Mouse (Mus musculus): ENCODE data around the gene Ift140.

The Ift140 gene

DNA sequence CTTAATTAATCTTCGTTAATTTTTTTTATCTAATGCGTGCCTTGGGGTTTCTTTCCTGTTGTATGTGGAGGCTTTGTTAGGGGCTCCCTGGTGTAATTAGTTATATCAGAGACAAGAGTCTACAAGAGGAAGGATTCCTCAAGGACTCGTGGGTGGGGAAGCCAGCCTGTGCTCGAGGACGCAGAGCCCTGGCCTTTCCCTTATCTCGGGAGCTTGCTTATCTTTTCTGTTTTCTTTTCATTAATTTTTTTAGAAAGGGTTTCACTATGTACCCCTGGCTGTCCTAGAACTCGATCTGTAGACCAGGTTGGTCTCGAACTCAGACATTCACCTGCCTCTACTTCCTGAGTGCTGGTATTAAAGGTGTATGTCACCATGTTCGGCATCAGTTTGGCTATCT is 111.8 kb downstream of the Ift140 start:
- TF ChIP-seq GATA4 (IDR thresholded peaks at IDR 0.05; ENCODE audit: insufficient replicate concordance, low read length), result no peak

DNA sequence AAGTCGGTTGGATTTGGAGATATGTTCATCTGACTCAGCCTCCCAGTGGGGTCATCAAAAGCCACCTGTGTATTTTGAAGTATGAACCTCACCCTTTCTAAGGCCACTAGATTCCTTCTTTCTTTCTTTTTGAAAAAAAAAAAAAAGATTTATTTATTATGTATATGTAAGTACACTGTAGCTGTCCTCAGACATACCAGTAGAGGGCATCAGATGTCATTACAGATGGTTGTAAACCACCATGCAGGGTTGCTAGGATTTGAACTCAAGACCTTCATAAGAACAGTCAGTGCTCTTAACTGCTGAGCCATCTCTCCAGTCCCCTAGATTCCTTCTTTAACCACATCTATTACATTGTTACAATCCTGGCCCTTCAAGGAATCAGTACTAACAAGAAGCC is 114.2 kb downstream of the Ift140 start:
- no peak for TF ChIP-seq GATA4 (IDR thresholded peaks at IDR 0.05; ENCODE audit: insufficient replicate concordance, low read length)

DNA sequence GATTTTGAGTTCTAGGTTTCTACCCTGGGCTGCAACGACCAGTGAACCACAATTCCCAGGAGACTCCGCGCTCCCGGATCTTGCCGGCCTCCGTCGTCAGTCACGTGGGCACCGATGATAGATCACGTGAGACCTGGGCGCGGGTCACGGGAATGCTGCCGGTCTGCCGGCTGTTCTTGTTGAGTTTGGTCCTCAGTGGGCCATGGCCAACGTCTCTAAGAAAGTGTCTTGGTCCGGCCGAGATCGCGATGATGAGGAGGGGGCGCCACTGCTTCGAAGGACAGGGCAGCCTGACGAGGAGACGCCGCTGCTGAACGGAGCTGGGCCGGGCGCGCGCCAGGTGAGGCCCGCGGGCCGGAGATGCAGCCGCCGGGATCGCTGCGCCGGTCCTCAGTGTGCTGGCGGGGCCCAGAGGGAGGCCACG is 117.4 kb downstream of the Ift140 start, which contains the start of gene Clcn7:
TSS of gene Clcn7 (plus strand) at position 117 of the 424 bp plus-strand sequence.
- no peak; the same call in 1 of the 2 replicates for TF ChIP-seq GATA4 (IDR thresholded peaks at IDR 0.05; ENCODE audit: insufficient replicate concordance, low read length)

DNA sequence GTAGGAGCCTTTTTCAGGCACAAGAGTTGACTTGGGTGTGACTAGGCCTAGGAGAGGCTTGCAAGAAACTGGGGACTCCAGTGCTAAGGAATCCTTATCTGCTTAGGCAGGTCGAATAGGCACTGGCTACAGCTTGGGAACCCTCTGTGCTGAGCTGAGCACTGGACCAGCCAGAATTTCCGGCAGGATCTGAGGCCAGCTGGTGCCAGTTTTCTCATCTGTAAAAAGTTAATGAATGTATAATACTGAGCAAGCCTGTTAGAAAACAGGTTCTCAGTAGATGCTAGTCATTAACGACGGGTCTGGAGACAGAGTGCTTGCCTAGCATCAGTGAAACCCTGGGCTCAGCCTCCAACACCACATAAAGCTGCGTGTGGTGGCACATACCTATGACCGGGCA is 119.7 kb downstream of the Ift140 start:
- TF ChIP-seq GATA4 (IDR thresholded peaks at IDR 0.05; ENCODE audit: insufficient replicate concordance, low read length), result no peak

DNA sequence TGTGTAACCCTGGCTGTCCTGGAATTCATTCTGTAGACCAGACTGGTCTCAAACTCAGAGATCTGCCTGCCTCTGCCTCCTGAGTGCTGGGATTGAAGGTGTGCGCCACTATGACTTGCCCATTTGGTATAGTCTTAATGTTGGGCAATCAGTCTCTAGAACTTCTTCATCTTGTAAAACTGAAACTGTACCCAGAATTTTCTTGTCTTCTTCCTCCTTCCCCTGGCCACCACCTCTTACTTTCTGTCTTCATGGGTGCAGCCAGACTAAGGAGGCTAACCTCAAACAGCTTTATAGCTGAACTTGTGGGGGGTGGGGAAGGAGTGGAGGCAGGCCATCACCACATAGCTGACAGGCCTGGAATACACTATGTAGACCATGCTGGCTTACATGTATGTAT is 122.9 kb downstream of the Ift140 start:
- no peak for TF ChIP-seq GATA4 (IDR thresholded peaks at IDR 0.05; ENCODE audit: insufficient replicate concordance, low read length)

DNA sequence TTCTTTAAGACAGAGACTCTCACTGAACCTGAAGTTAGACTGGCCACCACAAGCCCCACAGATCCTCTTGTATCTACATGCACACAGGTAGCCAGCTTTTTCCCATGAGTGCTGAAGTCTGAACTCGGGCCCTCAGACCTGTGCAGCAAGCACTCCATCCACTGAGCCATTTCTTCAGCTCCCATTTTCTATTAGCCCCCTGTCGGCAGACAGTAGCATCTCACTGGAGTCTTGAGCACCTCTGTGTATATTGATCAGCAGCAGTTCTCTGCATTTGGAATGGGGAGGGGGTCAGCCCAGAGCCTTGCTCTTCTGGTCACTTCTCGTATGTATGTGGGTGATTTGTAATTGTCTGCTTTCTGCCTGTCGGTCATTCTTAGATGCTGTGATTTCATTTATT is 124.1 kb downstream of the Ift140 start:
- TF ChIP-seq GATA4 (IDR thresholded peaks at IDR 0.05; ENCODE audit: insufficient replicate concordance, low read length), result no peak

Data from liver, adult (tissue).